Mouse (Mus musculus): Measurements from ENCODE around the gene Slc8a3. TPM values are rescaled to one million over a fixed set of nuclear protein-coding genes. Genes with fewer than 3 reads are reported as not detected.
"Not testable (repeated sequence)": the region's sequence is repeated elsewhere in the genome, so short reads cannot be mapped to it uniquely, and the experiment has no call there.

The Slc8a3 gene
- total RNA-seq (2012; rRNA removed) = 0.09 and 0.37 TPM in 2 replicates

GRCm38 (mm10) chr12:81332875-81333421 lies at the start of gene Slc8a3:
Gene Slc8a3 (minus strand): TSS chr12:81333180.
- in situ Hi-C loops (cut with MboI; ENCODE audit: low sequenced_read_pairs in 2 of 2, unreplicated experiment in 2 of 2) = no loop called here
- DNase-seq (ENCODE audit: low read depth, low spot score) = peak; percentile 27
- H3K9ac ChIP-seq (ENCODE audit: insufficient read depth, low read depth, low read length, poor library complexity, severe bottlenecking) = peak within 1 kb of the TSS; percentile 61
- no peaks in the 10 kb centered on the region for H3K36me3 ChIP-seq (ENCODE audit: control insufficient read depth, insufficient read depth, low read length, poor library complexity, severe bottlenecking)
- TF ChIP-seq CHD2 (IDR thresholded peaks at IDR 0.05; ENCODE audit: low read depth, low read length) = no peak
- TF ChIP-seq MAFK (IDR thresholded peaks at IDR 0.05; ENCODE audit: insufficient read depth, low read depth, low read length) = no peak
- TF ChIP-seq ZNF384 (IDR thresholded peaks at IDR 0.05; ENCODE audit: low read depth, low read length) = no peak
- TF ChIP-seq ZC3H11A (IDR thresholded peaks at IDR 0.05; ENCODE audit: borderline replicate concordance, low read depth, low read length) = no peak
- no peak for TF ChIP-seq HCFC1 (IDR thresholded peaks at IDR 0.05; ENCODE audit: borderline replicate concordance, insufficient read depth, low read length)
- peak within 1 kb of the TSS; percentile 65 to 73 for H3K4me3 ChIP-seq (ENCODE audit: insufficient read depth in 1 of 2, low read depth in 1 of 2, low read length in 2 of 2, poor library complexity in 1 of 2, severe bottlenecking in 1 of 2)
- H3K9me3 ChIP-seq (ENCODE audit: control insufficient read depth, insufficient read depth, low read depth, low read length) = no peaks in the 10 kb centered on the region
- H3K4me1 ChIP-seq (ENCODE audit: control insufficient read depth in 2 of 2, insufficient read depth in 2 of 2, low read length in 2 of 2, poor library complexity in 1 of 2) = no peaks in the 10 kb centered on the region; a peak in 1 of 4 replicates
- H3K27ac ChIP-seq (ENCODE audit: insufficient read depth, low read depth, low read length, poor library complexity, severe bottlenecking) = no peak within 1 kb of the TSS

GRCm38 (mm10) chr12:81379364-81379763 lies 46.4 kb upstream of the Slc8a3 start, which contains the start of gene Gm4787:
Gene Gm4787 (minus strand): TSS chr12:81379464.
- H3K9ac ChIP-seq (ENCODE audit: insufficient read depth, low read depth, low read length, poor library complexity, severe bottlenecking); H3K4me1 ChIP-seq (ENCODE audit: control insufficient read depth in 2 of 2, insufficient read depth in 2 of 2, low read length in 2 of 2, poor library complexity in 1 of 2); H3K9me3 ChIP-seq (ENCODE audit: control insufficient read depth, insufficient read depth, low read depth, low read length); H3K36me3 ChIP-seq (ENCODE audit: control insufficient read depth, insufficient read depth, low read length, poor library complexity, severe bottlenecking); H3K27ac ChIP-seq (ENCODE audit: insufficient read depth, low read depth, low read length, poor library complexity, severe bottlenecking); DNase-seq (ENCODE audit: low read depth, low spot score); H3K4me3 ChIP-seq (ENCODE audit: insufficient read depth in 1 of 2, low read depth in 1 of 2, low read length in 2 of 2, poor library complexity in 1 of 2, severe bottlenecking in 1 of 2): not testable (repeated sequence)
- in situ Hi-C loops (cut with MboI; ENCODE audit: low sequenced_read_pairs in 2 of 2, unreplicated experiment in 2 of 2) = loop anchor here in 1 of 2 experiments (25.0 kb wide), 1 partner anchor 392 kb away; no protein-coding TSS in a partner anchor

DNA sequence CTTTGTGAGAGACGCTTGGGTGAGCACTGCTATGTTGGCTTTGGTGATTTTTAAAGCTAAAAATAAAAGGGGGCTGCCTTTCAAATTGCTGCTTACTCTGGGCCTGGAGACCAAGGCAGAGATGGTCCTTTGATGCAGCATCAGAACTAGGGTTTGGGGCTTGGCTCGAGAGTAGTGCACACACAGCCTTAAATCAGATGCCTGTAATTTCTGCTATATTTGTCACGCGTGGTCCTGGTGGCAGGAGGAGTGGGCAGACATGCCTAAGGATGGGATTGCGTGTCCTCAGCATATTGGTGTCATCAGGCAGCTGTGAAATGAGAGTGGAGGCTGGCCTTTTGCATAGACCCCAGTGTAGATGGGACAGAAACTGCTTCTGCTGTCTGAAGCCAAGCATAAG lies 861 bp upstream of the Slc8a3 start:
- no peak for TF ChIP-seq HCFC1 (IDR thresholded peaks at IDR 0.05; ENCODE audit: borderline replicate concordance, insufficient read depth, low read length)
- no peak for TF ChIP-seq ZNF384 (IDR thresholded peaks at IDR 0.05; ENCODE audit: low read depth, low read length)
- Histone ChIP-seq H3K36me3 (ENCODE audit: control insufficient read depth, insufficient read depth, low read length, poor library complexity, severe bottlenecking) (no peaks in the 10 kb centered on the region), H3K4me3 (ENCODE audit: insufficient read depth in 1 of 2, low read depth in 1 of 2, low read length in 2 of 2, poor library complexity in 1 of 2, severe bottlenecking in 1 of 2) (no peak overlapping the region), H3K4me1 (ENCODE audit: control insufficient read depth in 2 of 2, insufficient read depth in 2 of 2, low read length in 2 of 2, poor library complexity in 1 of 2) (no peaks in the 10 kb centered on the region; a peak in 1 of 4 replicates), H3K9ac (ENCODE audit: insufficient read depth, low read depth, low read length, poor library complexity, severe bottlenecking) (no peak overlapping the region), H3K9me3 (ENCODE audit: control insufficient read depth, insufficient read depth, low read depth, low read length) (no peaks in the 10 kb centered on the region), H3K27ac (ENCODE audit: insufficient read depth, low read depth, low read length, poor library complexity, severe bottlenecking) (no peak overlapping the region)
- in situ Hi-C loops (cut with MboI; ENCODE audit: low sequenced_read_pairs in 2 of 2, unreplicated experiment in 2 of 2) = no loop called here
- DNase-seq (ENCODE audit: low read depth, low spot score) = no peak

DNA sequence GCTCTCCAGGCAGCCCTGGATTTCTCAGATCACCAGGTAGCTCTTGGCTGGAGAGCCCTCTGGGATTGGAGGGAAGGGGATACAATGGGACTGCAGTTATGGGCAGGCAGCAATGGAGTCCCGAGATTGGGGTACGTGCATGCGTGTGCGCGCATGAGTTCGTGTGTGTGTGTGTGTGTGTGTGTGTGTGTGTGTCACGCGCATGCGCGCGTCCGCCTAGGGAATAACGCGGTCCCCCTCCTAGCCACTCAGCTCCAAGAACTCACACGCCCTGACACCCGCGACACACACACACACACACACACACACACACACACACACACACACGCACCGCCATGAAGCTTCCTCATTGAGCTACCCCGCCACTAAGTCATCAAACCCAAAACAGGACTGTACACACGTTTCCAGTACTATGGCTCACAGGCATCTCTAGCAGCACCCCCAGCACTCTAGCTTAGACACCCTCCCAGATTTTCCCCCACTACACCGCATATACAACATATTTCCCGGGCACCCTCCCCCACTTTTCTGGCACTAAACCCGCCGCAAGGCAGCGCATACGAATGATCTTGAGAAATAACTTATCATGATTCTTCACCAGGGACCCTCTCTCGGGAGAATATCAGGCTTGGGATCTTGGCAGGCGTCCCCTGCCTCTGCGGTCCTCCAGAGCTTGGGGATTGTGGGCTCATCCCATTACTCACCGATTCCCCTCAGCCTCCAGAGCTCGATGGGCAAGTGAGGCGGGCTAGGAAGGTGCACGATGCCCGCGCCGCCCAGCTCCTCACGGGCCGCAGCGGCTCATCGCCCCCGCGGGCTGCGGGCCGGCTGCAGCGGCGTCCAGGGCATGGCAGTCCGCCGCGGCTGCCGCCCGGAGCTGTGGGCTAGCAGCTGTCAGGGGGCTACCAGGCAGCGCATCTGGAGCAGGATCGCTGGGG lies 774 bp downstream of the Slc8a3 start:
- TF ChIP-seq ZC3H11A (IDR thresholded peaks at IDR 0.05; ENCODE audit: borderline replicate concordance, low read depth, low read length) (no peak), HCFC1 (IDR thresholded peaks at IDR 0.05; ENCODE audit: borderline replicate concordance, insufficient read depth, low read length) (no peak), MAFK (IDR thresholded peaks at IDR 0.05; ENCODE audit: insufficient read depth, low read depth, low read length) (no peak), ZNF384 (IDR thresholded peaks at IDR 0.05; ENCODE audit: low read depth, low read length) (no peak), CHD2 (IDR thresholded peaks at IDR 0.05; ENCODE audit: low read depth, low read length) (no peak)
- no peak overlapping the region for H3K27ac ChIP-seq (ENCODE audit: insufficient read depth, low read depth, low read length, poor library complexity, severe bottlenecking)
- in situ Hi-C loops (cut with MboI; ENCODE audit: low sequenced_read_pairs in 2 of 2, unreplicated experiment in 2 of 2) = no loop called here

More for the DNA sequence above, 774 bp downstream of the Slc8a3 start:
- no peaks in the 10 kb centered on the region for H3K9me3 ChIP-seq (ENCODE audit: control insufficient read depth, insufficient read depth, low read depth, low read length)
- peak overlapping the region; percentile 65 to 73 for H3K4me3 ChIP-seq (ENCODE audit: insufficient read depth in 1 of 2, low read depth in 1 of 2, low read length in 2 of 2, poor library complexity in 1 of 2, severe bottlenecking in 1 of 2)
- H3K4me1 ChIP-seq (ENCODE audit: control insufficient read depth in 2 of 2, insufficient read depth in 2 of 2, low read length in 2 of 2, poor library complexity in 1 of 2) = no peaks in the 10 kb centered on the region; a peak in 1 of 4 replicates
- H3K9ac ChIP-seq (ENCODE audit: insufficient read depth, low read depth, low read length, poor library complexity, severe bottlenecking) = peak overlapping the region; percentile 61
- DNase-seq (ENCODE audit: low read depth, low spot score) = peak; percentile 15
- no peaks in the 10 kb centered on the region for H3K36me3 ChIP-seq (ENCODE audit: control insufficient read depth, insufficient read depth, low read length, poor library complexity, severe bottlenecking)
